Mouse (Mus musculus) stomach, embryonic 15.5 days (tissue): ENCODE results near the gene Mgat5b. TPM values are rescaled to one million over a fixed set of nuclear protein-coding genes. Genes with fewer than 3 reads are reported as not detected.

Experiments used
- ATAC-seq: fragments of 200-750 bp; cut with Nextera tagmentation; 2 replicates; pipeline ENCODE4 v1.8.0; 2017; ENCODE audit warnings: low read depth, moderate number of reproducible peaks, moderate TSS enrichment; ENCODE audit not compliant: insufficient read depth, low FRiP score
- H3K27ac ChIP-seq: fragments of 300-500 bp; sonication (generic); 2 replicates; pipeline ENCODE4 v1.5.1; 2015; ENCODE audit warnings: mild to moderate bottlenecking, inconsistent platforms
- H3K27me3 ChIP-seq: fragments of 300-500 bp; sonication (generic); replicated peaks from 2 replicates; pipeline ENCODE4 v1.6.1; 2015; ENCODE audit warnings: inconsistent platforms
- H3K36me3 ChIP-seq: fragments of 300-500 bp; sonication (generic); 2 replicates; pipeline ENCODE4 v1.6.1; 2015; ENCODE audit warnings: inconsistent platforms
- H3K4me1 ChIP-seq: fragments of 300-500 bp; sonication (generic); 2 replicates; pipeline ENCODE4 v1.6.1; 2015; ENCODE audit warnings: inconsistent platforms
- H3K4me2 ChIP-seq: fragments of 300-500 bp; sonication (generic); 2 replicates; pipeline ENCODE4 v1.6.1; 2015; ENCODE audit warnings: mild to moderate bottlenecking, inconsistent platforms
- H3K4me3 ChIP-seq: fragments of 300-500 bp; sonication (generic); replicated peaks from 2 replicates; pipeline ENCODE4 v1.5.1; 2015; ENCODE audit warnings: inconsistent platforms
- H3K9ac ChIP-seq: fragments of 300-500 bp; sonication (generic); 2 replicates; pipeline ENCODE4 v1.6.1; 2015; ENCODE audit warnings: inconsistent platforms
- H3K9me3 ChIP-seq: fragments of 300-500 bp; sonication (generic); 2 replicates; pipeline ENCODE4 v1.6.1; 2016; ENCODE audit warnings: inconsistent platforms
- WGBS: fragments of 180-500 bp; shearing (Covaris S2); methylation state at CpG from one replicate; pipeline ENCODE4 v1.1.7; 2015; 5-methylcytosine and 5-hydroxymethylcytosine counted together
- polyA plus RNA-seq: library from polyadenylated mRNA; unstranded; fragments of >200 nt; fragmentation: Nextera tagmentation; extraction: Ambion mirVana; gene quantifications from 2 replicates; pipeline ENCODE4 v1.2.1, GENCODE M21; 2015

Mgat5b gene
- polyA plus RNA-seq, 1 experiment from 2014 or later: 1.2 TPM

GRCm38 (mm10) chr11:117023537-117023936, 104.9 kb downstream of the Mgat5b start:
- Histone ChIP-seq H3K4me1 (no peaks in the 10 kb centered on the region), H3K4me3 (no peak overlapping the region), H3K9me3 (no peaks in the 10 kb centered on the region; the same call in 1 of the 2 replicates), H3K4me2 (no peak overlapping the region), H3K36me3 (no peaks in the 10 kb centered on the region), H3K9ac (no peak overlapping the region), H3K27me3 (no peaks in the 10 kb centered on the region), H3K27ac (no peak overlapping the region)
- ATAC-seq: no peak
- 94% methylated on average over 3 of the region's 3 CpGs for WGBS

- Histone ChIP-seq H3K4me1 (0 out of 2 replicates have a peak, but pooled peaks cover 7% of the 10 kb centered on the region), H3K9ac (no peak overlapping the region), H3K9me3 (no peaks in the 10 kb centered on the region; the same call in 1 of the 2 replicates), H3K27ac (no peak overlapping the region), H3K4me2 (no peak overlapping the region), H3K36me3 (no peaks in the 10 kb centered on the region), H3K4me3 (no peak overlapping the region), H3K27me3 (no peaks in the 10 kb centered on the region)
- 35% methylated on average over 10 of the region's 10 CpGs for WGBS
- ATAC-seq: peak; percentile 56; the same call in 1 of the 2 replicates
Measured at GRCm38 (mm10) chr11:117027681-117028080, 109.0 kb downstream of the Mgat5b start.

GRCm38 (mm10) chr11:117028861-117029568, 110.4 kb downstream of the Mgat5b start:
- Histone ChIP-seq H3K9ac (no peak overlapping the region), H3K27ac (no peak overlapping the region), H3K36me3 (no peaks in the 10 kb centered on the region), H3K27me3 (no peaks in the 10 kb centered on the region), H3K4me3 (no peak overlapping the region), H3K4me1 (0 out of 2 replicates have a peak, but pooled peaks cover 7% of the 10 kb centered on the region), H3K4me2 (no peak overlapping the region), H3K9me3 (no peaks in the 10 kb centered on the region)
- ATAC-seq: no peak
- 66% methylated on average over 19 of the region's 19 CpGs for WGBS

- H3K4me2 ChIP-seq: no peak overlapping the region
- no peaks in the 10 kb centered on the region for H3K27me3 ChIP-seq
- 0 out of 2 replicates have a peak, but pooled peaks cover 7% of the 10 kb centered on the region for H3K4me1 ChIP-seq
- 86% methylated on average over 3 of the region's 3 CpGs for WGBS
- no peak for ATAC-seq
- H3K36me3 ChIP-seq: no peaks in the 10 kb centered on the region
- H3K9me3 ChIP-seq: no peaks in the 10 kb centered on the region
- H3K4me3 ChIP-seq: no peak overlapping the region
- no peak overlapping the region for H3K27ac ChIP-seq
- no peak overlapping the region for H3K9ac ChIP-seq
Measured at GRCm38 (mm10) chr11:117029569-117029955, 110.9 kb downstream of the Mgat5b start.

GRCm38 (mm10) chr11:117030018-117030417, 111.4 kb downstream of the Mgat5b start:
- no peak overlapping the region for H3K4me3 ChIP-seq
- 0 out of 2 replicates have a peak, but pooled peaks cover 7% of the 10 kb centered on the region for H3K4me1 ChIP-seq
- no peak overlapping the region for H3K9ac ChIP-seq
- H3K9me3 ChIP-seq: no peaks in the 10 kb centered on the region
- WGBS: 33% methylated on average over 3 of the region's 3 CpGs
- H3K4me2 ChIP-seq: no peak overlapping the region
- no peak for ATAC-seq
- no peak overlapping the region for H3K27ac ChIP-seq
- no peaks in the 10 kb centered on the region for H3K27me3 ChIP-seq
- H3K36me3 ChIP-seq: no peaks in the 10 kb centered on the region

- H3K4me1 ChIP-seq: 0 out of 2 replicates have a peak, but pooled peaks cover 7% of the 10 kb centered on the region
- no peak overlapping the region for H3K27ac ChIP-seq
- no peak overlapping the region for H3K9ac ChIP-seq
- no peaks in the 10 kb centered on the region for H3K9me3 ChIP-seq
- no peaks in the 10 kb centered on the region for H3K36me3 ChIP-seq
- WGBS: 34% methylated on average over 8 of the region's 8 CpGs
- H3K4me3 ChIP-seq: no peak overlapping the region
- H3K27me3 ChIP-seq: no peaks in the 10 kb centered on the region
- H3K4me2 ChIP-seq: no peak overlapping the region
- no peak for ATAC-seq
Measured at GRCm38 (mm10) chr11:117030471-117031101, 111.9 kb downstream of the Mgat5b start.

- no peak overlapping the region for H3K9ac ChIP-seq
- 20% methylated on average over 4 of the region's 4 CpGs for WGBS
- ATAC-seq: no peak
- no peaks in the 10 kb centered on the region for H3K9me3 ChIP-seq
- no peaks in the 10 kb centered on the region for H3K27me3 ChIP-seq
- 0 out of 2 replicates have a peak, but pooled peaks cover 7% of the 10 kb centered on the region for H3K4me1 ChIP-seq
- H3K4me2 ChIP-seq: no peak overlapping the region
- H3K36me3 ChIP-seq: no peaks in the 10 kb centered on the region
- H3K27ac ChIP-seq: no peak overlapping the region
- no peak overlapping the region for H3K4me3 ChIP-seq
Measured at GRCm38 (mm10) chr11:117031249-117031648, 112.6 kb downstream of the Mgat5b start.

- Histone ChIP-seq H3K9me3 (no peaks in the 10 kb centered on the region), H3K27me3 (no peaks in the 10 kb centered on the region), H3K4me1 (peaks cover 13% of the 10 kb centered on the region; the same call in 1 of the 2 replicates), H3K27ac (no peak overlapping the region), H3K36me3 (no peaks in the 10 kb centered on the region), H3K9ac (no peak overlapping the region), H3K4me3 (no peak overlapping the region), H3K4me2 (no peak overlapping the region)
- 55% methylated on average over 11 of the region's 11 CpGs for WGBS
- no peak for ATAC-seq
Measured at GRCm38 (mm10) chr11:117035661-117036336, 117.1 kb downstream of the Mgat5b start.

Other genes with a start within 250 kb of the Mgat5b start
- gene St6galnac1, start 143.4 kb upstream of the Mgat5b start, polyA plus RNA-seq: not detected in 2 replicates
- 23.0 and 25.7 TPM in 2 replicates for gene Mxra7, start 90.8 kb upstream of the Mgat5b start, polyA plus RNA-seq
- gene Mettl23, start 75.6 kb upstream of the Mgat5b start, polyA plus RNA-seq: 57.9 and 61.3 TPM in 2 replicates
- 71.1 and 76.3 TPM in 2 replicates for gene Jmjd6, start 75.4 kb upstream of the Mgat5b start, polyA plus RNA-seq
- 33.3 and 33.7 TPM in 2 replicates for gene Mfsd11, start 66.4 kb upstream of the Mgat5b start, polyA plus RNA-seq
- gene Srsf2, start 65.8 kb upstream of the Mgat5b start, polyA plus RNA-seq: 728 and 781 TPM in 2 replicates
- gene Sec14l1, start 196.3 kb downstream of the Mgat5b start, polyA plus RNA-seq: 48.0 and 49.5 TPM in 2 replicates